Mouse (Mus musculus) ES-E14 (cell line): ENCODE measurements around the gene Tmed2. TPM values are rescaled to one million over a fixed set of nuclear protein-coding genes. Genes with fewer than 3 reads are reported as not detected.
A peak's percentile ranks its signal among the peaks of the same experiment; 100 is the strongest.

Experiments used
- DNase-seq: peaks from one replicate; pipeline ENCODE4 v3.0.0-alpha.2; 2013; ENCODE audit warnings: low read depth, low spot score
- H3K27ac ChIP-seq: 2 replicates; pipeline ENCODE4 v1.5.1; 2012; ENCODE audit warnings: low read depth, mild to moderate bottlenecking, low read length, moderate library complexity, mixed read lengths; ENCODE audit not compliant: poor library complexity, insufficient read depth, severe bottlenecking
- H3K36me3 ChIP-seq: 2 replicates; pipeline ENCODE4 v1.6.1; 2012; ENCODE audit warnings: mild to moderate bottlenecking, low read length, moderate library complexity, mixed read lengths; ENCODE audit not compliant: control insufficient read depth, poor library complexity, insufficient read depth, severe bottlenecking
- H3K4me1 ChIP-seq, 2 experiments: fragments of 150-350 bp in 1 of 2; sonication (generic) in 1 of 2; 2 replicates each; pipeline ENCODE4 v1.6.1; 2012; ENCODE audit warnings: low read length in 2 of 2, mild to moderate bottlenecking in 1 of 2, mixed read lengths in 1 of 2; ENCODE audit not compliant: control insufficient read depth in 2 of 2, insufficient read depth in 2 of 2, poor library complexity in 1 of 2
- H3K4me3 ChIP-seq, 2 experiments: fragments of 150-350 bp in 1 of 2; sonication (generic) in 1 of 2; 2 replicates each; pipeline ENCODE4 v1.5.1; 2012; ENCODE audit warnings: low read length in 2 of 2, low read depth in 1 of 2, mild to moderate bottlenecking in 1 of 2, mixed read lengths in 1 of 2; ENCODE audit not compliant: insufficient read depth in 1 of 2, poor library complexity in 1 of 2, severe bottlenecking in 1 of 2
- H3K9ac ChIP-seq: 2 replicates; pipeline ENCODE4 v1.6.1; 2012; ENCODE audit warnings: low read depth, mild to moderate bottlenecking, low read length, mixed read lengths; ENCODE audit not compliant: poor library complexity, insufficient read depth, severe bottlenecking
- H3K9me3 ChIP-seq: fragments of 150-350 bp; sonication (generic); 2 replicates; pipeline ENCODE4 v1.6.1; 2012; ENCODE audit warnings: low read depth, mild to moderate bottlenecking, low read length; ENCODE audit not compliant: control insufficient read depth, insufficient read depth
- CHD2 ChIP-seq: IDR thresholded peaks from 2 replicates; pipeline ENCODE4 v1.6.1; 2014; ENCODE audit warnings: mild to moderate bottlenecking, low read depth, low read length, inconsistent platforms
- HCFC1 ChIP-seq: IDR thresholded peaks from 2 replicates; pipeline ENCODE4 v1.6.1; 2012; ENCODE audit warnings: low read length, inconsistent platforms, borderline replicate concordance; ENCODE audit not compliant: insufficient read depth
- MAFK ChIP-seq: IDR thresholded peaks from 2 replicates; pipeline ENCODE4 v1.6.1; 2014; ENCODE audit warnings: mild to moderate bottlenecking, low read depth, low read length, inconsistent platforms; ENCODE audit not compliant: insufficient read depth
- ZC3H11A ChIP-seq: IDR thresholded peaks from 2 replicates; pipeline ENCODE4 v1.6.1; 2012; ENCODE audit warnings: low read depth, mild to moderate bottlenecking, inconsistent platforms, low read length, borderline replicate concordance
- ZNF384 ChIP-seq: IDR thresholded peaks from 2 replicates; pipeline ENCODE4 v1.6.1; 2012; ENCODE audit warnings: low read depth, low read length, inconsistent platforms
- in situ Hi-C, 2 experiments: fragments of 600-800 bp; cut with MboI; formaldehyde crosslinking; loops; one replicate each; pipeline ENCODE4 v1.15.1; 2025; ENCODE audit warnings: low sequenced_read_pairs in 2 of 2, inconsistent platforms in 1 of 2; ENCODE audit not compliant: unreplicated experiment in 2 of 2
- total RNA-seq: library from RNA; depleted of rRNA; stranded (reverse); fragments of 300-350 nt; gene quantifications from 2 replicates; pipeline ENCODE4 v1.2.3, GENCODE M21; 2012; rRNA removed

The Tmed2 gene
- total RNA-seq: 212 and 224 TPM in 2 replicates

DNA sequence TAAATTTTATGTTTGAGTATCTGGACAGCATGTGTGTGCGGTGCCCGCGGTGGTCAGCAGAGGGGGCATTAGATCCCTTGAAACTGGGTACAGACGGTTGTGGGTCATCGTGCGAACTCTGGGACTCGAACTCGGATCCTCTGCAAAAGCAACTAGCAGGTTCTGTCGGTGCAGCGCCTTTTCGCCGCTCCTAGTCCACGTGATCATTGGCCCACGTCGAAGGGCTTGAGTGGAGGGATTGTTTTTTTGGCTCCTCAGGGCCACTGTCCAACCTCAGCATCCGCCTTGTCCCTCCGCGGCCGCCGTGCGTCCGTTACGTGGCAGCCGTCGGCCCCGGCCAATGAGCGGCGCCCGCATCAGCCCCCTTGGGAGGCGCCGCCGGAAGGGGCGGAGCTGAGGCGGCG lies at the start of gene Tmed2:
Gene Tmed2, plus strand, starts transcription at position 313 of the 404 bp plus-strand sequence.
- TF ChIP-seq CHD2: no peak
- TF ChIP-seq HCFC1: peak; percentile 80
- DNase-seq: peak; percentile 90
- in situ Hi-C loops: no loop called here
- Histone ChIP-seq H3K9ac (peak within 1 kb of the TSS; percentile 94), H3K4me3 (peak within 1 kb of the TSS; percentile 92 to 99), H3K36me3 (peaks cover 15% of the 10 kb centered on the region), H3K9me3 (no peaks in the 10 kb centered on the region), H3K4me1 (peaks cover 0 to 5% of the 10 kb centered on the region in 2 experiments; a peak in 1 of 4 replicates), H3K27ac (peak within 1 kb of the TSS; percentile 81; the same call in 1 of the 2 replicates)

DNA sequence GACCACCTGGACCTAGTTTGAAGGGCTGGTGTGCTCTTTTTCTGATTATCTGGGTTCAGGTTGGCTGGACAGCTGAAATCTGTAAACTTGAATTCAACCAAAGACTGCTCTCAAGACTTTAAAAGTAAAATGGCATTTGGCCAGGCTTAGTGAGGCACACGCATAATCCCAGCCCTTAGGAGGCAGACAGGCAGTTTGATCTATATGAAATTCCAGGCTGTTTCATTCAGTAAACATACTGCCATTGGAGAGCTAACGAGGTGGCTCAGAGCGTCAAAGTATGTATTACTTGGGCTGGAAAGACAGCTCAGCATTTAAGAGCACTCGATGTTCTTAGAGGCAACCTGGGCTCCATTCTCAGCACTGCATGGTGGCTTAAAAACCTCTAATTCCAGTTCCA lies 48.8 kb upstream of the Tmed2 start:
- H3K36me3 ChIP-seq: peaks cover 10% of the 10 kb centered on the region
- no peak overlapping the region for H3K27ac ChIP-seq
- no peak overlapping the region for H3K9ac ChIP-seq
- no peak for DNase-seq
- H3K9me3 ChIP-seq: no peaks in the 10 kb centered on the region
- H3K4me1 ChIP-seq: no peaks in the 10 kb centered on the region; a peak in 1 of 4 replicates
- in situ Hi-C loops: no loop called here
- TF ChIP-seq CHD2 (no peak), ZNF384 (no peak)
- no peak overlapping the region for H3K4me3 ChIP-seq

- no peak overlapping the region for H3K4me3 ChIP-seq
- peaks cover 10% of the 10 kb centered on the region for H3K36me3 ChIP-seq
- H3K9me3 ChIP-seq: no peaks in the 10 kb centered on the region
- H3K4me1 ChIP-seq: no peaks in the 10 kb centered on the region; a peak in 1 of 4 replicates
- no peak for DNase-seq
- in situ Hi-C loops: no loop called here
- no peak overlapping the region for H3K27ac ChIP-seq
- TF ChIP-seq ZNF384 (no peak), HCFC1 (no peak), MAFK (no peak), CHD2 (no peak), ZC3H11A (no peak)
- no peak overlapping the region for H3K9ac ChIP-seq
Observed at GRCm38 (mm10) chr5:124492618-124493017, 47.9 kb upstream of the Tmed2 start.

- H3K4me3 ChIP-seq: no peak overlapping the region
- H3K9ac ChIP-seq: no peak overlapping the region
- H3K4me1 ChIP-seq: no peaks in the 10 kb centered on the region; a peak in 1 of 4 replicates
- TF ChIP-seq CHD2: no peak
- TF ChIP-seq MAFK: no peak
- no peak for TF ChIP-seq HCFC1
- no peak for TF ChIP-seq ZC3H11A
- TF ChIP-seq ZNF384: no peak
- in situ Hi-C loops: no loop called here
- H3K27ac ChIP-seq: no peak overlapping the region; the same call in 1 of the 2 replicates
- H3K9me3 ChIP-seq: no peaks in the 10 kb centered on the region
- peaks cover 10% of the 10 kb centered on the region for H3K36me3 ChIP-seq
- DNase-seq: no peak
Observed at GRCm38 (mm10) chr5:124493455-124493854, 47.0 kb upstream of the Tmed2 start.

GRCm38 (mm10) chr5:124495547-124495946 lies 44.9 kb upstream of the Tmed2 start:
- Histone ChIP-seq H3K36me3 (peaks cover 10% of the 10 kb centered on the region), H3K4me1 (no peaks in the 10 kb centered on the region), H3K9me3 (no peaks in the 10 kb centered on the region), H3K9ac (no peak overlapping the region), H3K27ac (no peak overlapping the region), H3K4me3 (no peak overlapping the region)
- no peak for TF ChIP-seq HCFC1
- TF ChIP-seq ZC3H11A: no peak
- TF ChIP-seq ZNF384: no peak
- TF ChIP-seq MAFK: no peak
- TF ChIP-seq CHD2: no peak
- no peak for DNase-seq
- in situ Hi-C loops: no loop called here
